Mouse (Mus musculus) ES-CJ7 (cell line): ENCODE results near the gene Ptpn6.
A peak's percentile ranks its signal among the peaks of the same experiment; 100 is the strongest.
"Not testable (repeated sequence)": the region's sequence is repeated elsewhere in the genome, so short reads cannot be mapped to it uniquely, and the experiment has no call there.

Experiments used
- DNase-seq: peaks from one replicate; pipeline ENCODE4 v3.0.0; 2011; ENCODE audit warnings: low read depth, low spot score

The Ptpn6 gene

DNA sequence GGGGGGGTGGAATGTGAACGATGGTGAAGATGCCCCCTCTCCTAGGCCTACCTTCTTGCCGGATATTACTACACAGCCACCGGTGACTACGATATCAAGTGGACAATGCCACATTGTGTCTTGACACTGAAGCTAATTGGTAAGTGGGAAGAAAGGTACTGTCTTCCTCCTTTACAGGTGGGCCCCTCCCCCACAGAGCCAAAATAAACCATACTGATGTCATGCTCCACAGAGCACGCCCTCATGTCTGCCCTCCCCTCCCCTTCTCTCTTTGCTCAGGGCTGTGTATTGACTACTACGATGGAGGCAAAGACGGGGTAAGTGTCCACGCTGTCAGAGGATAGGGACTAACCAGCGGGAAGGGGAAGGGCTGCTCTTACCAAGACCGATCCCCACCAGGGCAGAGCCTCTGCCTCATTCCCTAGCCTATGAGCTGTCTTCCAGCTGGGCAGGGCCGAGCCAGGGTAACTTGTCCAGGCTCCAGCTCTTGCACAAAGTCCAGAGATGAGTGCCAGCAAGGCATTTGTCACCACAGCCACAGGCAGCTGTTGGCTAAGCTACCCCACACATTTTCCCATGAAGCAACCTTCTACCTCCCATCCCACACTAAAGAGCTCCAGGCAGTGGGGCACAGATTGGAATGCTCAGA, 38.4 kb downstream of the Ptpn6 start:
- DNase-seq = no peak

DNA sequence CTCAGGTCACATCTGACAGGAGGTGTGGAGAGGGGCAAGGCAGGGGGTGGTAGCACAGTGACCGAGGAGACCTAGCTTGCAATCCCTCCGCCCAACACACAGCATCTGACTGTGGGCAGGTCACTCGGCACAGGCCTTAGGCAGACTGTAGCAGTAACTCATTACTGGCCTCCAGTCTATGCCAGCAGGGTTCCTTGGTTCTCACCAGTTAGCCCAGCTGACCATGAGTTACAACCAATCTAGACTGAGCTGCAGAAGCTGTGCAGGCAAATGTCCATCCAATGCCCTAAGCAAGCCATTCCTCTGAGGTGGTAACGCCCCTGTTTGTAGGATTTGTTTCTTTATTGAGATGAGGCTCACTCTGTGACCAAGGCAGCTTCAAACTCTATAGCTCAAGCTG, 39.1 kb downstream of the Ptpn6 start:
- DNase-seq = no peak

DNA sequence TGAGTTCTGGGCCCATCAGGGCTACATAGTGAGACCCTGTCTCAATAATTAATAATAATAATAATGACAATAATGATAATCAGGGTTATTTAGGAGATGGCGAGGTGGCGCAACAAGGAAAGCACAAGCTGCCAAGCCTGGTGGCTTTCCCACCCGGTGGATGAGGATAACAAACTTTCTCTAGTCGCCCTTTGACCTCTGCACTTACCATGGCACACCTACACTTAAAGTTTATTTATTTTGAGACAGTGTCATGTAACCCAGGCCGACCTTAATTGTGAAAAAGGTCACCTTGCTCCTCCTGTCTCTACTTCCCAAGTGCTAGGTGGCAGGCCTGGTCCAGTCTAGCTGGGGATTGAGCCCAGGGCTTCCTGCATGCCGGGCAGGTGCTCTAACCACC, 39.8 kb downstream of the Ptpn6 start:
- no peak for DNase-seq

DNA sequence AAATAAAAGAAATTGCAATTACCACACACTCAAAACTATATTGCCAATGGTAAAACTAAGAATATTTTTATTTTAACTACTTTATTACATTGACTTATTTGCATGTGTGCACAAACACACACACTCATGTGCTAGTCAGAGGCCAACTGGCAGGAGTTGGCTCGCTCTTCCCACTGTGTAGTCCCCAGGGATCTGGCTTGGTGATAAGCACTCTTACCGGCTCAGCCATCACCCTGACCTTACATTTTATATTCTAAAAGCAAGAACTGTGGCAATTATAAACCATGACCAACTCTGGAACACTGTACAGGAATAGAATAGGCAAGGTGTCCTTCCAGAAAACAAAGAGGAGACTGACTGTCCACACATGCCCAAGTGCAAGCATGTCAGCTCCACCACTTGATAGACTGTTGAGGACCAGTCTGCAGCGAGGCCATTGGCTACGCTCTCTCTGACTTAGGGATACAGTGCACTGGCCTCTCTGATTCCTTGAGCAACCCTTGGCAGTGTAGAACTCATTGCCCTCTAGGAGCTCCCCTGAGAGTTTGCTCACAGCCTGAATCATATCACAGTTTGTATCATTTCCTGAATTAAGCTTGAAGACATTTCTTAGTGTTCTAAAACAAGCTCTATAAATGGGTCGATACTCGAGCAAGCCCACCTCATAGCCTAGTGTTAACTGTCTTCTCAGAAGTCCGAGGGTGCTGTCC, 41.9 kb downstream of the Ptpn6 start:
- no peak for DNase-seq

DNA sequence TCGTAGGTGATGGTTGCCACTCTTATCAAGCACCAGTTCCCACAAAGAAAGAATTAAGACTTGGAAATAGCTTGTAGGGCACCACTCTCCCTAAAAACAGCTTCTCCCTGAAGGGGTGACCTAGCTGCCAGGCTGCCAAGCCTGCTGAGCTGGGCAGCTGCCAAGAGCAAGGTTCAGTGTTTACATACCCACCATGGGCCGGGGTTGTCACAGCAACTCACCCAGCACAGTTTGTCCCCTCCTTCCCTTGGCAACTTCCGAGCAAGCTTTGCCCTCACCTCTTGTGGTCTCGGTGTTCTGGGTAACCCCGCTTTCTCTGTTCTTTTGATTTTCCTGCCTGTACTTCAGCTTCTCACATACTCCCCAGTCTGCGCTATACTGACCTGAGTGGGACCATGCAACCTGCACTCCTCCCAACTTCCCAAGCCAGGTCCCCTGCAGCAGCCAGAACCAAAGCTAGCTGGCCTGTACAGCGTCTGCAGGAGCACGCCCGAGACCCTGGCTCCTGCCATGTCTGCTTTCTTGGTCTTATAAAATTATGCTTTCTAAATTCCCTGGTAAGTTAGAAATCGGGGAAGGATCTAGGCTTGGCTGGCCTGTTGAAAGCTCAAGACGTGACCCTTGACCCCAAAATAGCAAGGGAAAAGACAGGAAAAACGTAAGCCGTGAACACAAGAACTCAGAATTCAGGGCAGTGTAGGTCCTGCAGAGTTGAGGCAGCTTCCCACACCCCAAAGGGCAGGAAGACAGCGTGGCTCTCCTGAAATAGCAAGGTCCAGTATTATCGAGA, 44.2 kb downstream of the Ptpn6 start:
- no peak for DNase-seq

DNA sequence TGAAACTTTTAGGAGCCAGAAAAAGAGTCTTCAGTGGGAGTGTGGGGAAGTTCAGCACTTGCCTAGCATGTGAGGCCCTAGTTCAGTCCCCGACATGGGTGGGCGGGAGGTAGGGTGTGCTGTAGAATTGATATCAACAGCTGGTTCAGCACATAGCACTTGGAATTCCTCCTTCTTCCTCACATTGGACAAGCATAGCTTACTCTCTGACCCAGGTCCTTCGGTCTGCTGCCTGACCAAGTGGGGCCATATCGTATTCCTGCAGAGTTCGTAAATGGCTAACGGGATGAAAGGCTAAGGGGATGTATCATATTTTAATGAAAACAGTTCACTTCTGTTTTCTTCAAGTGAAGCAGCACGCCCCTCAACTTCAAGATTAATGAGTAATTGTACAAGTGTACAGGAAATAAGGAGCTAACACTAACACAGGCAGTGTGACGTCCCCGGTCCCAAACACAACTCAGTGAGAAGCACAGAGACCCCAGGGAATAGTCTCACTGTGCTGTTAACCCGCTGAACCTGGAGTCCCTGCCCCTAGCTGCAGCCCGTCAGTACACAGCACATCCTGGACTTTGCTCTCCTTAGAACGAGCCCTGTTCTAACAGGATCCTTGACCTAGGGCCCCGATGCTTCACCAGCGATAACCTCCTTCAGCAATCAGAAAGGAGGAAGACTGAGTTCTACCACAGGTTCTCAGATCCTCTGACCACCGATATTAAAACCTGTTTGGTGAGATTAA, 45.1 kb downstream of the Ptpn6 start:
- DNase-seq = no peak

DNA sequence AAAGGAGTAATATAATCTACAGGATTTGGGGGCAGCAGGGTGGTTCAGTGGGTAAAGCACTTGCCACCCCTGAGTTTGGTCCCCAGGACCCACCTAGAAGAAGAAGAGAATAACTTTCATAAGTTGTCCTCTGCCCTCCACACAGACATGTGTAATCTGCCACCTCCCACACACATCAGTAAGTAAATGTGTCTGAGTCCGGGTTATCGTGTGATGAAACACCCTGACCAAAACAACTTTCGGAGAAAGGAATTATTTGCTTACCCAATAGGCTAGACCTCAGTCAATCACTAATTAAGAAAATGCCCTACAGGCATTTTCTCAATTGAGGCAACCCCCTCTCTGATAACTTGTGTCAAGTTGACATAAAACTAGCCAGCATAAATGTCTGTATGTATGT, 48.0 kb downstream of the Ptpn6 start:
- DNase-seq = no peak

DNA sequence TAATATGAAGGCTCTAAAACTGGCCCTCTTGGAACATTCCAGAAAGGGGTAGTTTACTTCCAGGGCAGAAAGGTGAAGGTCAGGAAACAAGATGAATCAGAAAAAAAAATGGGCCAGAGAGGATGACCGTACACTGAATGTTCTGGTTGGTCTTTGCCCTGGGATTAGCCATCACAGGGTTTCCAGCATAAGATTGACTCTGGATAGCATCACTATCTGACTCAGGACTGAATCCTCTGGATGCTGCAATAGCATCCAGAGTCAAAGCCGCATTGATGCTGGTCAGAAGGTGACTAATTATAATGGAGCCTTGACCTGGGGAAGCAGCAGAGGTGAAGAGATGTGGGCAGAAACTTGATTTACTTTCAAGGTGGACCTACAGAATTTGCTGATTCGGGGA, 49.5 kb downstream of the Ptpn6 start:
- no peak for DNase-seq

DNA sequence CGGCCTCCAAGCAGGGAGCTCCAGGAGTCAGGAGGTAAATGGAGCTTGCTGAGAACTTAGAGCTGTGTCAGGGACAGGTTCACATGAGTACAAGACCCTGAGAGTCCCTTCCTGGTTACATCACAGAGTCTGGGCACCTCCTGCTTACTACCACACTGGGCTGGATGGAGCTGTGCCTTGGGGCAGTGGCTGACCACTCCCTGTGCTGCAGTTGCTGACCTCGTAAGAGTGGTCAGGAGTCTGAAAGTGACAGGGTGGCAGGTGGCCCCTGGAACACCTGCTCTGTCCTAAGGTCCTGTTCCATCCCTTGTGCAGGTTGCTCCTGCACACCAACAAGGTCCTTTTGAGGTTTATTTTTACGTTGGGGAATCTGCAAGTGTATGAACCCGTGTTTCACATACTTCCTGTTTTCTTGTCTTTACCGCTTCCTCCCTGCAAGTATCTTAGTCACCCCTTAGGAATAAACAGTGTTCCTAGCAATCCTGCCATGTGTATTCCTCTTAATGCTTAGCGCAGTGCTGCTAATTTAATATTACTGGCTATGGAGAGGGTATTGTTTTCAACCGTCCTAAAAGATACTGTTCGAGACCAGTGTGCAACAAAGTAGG, 50.3 kb downstream of the Ptpn6 start:
- DNase-seq = no peak

DNA sequence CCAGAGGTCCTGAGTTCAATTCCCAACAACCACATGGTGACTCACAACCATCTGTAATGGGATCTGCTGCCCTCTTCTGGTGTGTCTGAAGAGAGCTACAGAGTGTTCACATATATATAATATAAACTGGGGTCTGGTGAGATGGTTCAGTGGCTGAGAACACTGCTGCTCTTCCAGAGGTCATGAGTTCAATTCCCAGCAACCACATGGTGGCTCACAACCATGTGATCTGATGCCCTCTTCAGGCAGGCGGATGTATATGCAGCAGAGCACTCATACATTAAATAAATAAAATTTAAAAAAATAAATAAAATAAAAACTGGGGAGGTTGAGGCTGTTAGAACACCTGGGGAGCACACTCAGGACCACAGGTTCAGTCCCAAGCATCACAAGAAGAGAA, 51.9 kb downstream of the Ptpn6 start:
- DNase-seq = not testable (repeated sequence)

DNA sequence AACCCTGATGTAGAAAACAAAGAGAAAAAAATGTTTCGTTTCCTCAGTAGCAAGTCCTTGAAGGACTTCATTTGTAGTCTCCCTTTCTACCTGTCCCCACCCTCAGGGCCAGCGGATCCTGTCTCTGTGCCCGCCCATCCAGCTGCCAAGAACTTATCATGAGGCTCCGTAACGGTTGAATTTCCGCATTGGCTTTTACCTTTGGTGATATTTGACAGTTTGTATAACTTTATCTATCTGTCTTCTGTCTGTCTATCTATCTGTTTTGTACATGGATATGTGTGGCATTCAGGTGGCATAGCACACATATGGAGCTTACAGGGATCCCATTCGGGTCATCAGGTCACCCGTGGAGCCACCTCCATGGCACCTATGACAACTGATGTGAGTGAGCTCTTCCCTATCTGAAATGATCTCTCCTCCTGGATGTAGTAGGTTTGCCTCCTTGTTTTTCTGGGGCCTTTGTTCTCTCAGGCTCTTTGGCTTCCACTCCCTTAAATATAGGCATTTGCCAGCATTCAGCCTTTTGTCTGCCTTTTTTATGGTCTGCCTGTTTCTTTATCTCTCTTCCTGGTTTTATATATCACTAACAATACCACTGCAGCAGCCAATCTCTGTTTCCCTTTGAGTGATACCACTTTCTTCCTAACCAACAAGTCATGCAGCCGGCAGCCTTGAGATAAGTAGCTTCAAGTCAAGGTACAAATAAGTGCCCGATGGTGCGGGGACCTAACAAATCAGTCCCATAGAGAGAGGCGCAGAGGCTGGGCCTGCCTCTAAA, 52.7 kb downstream of the Ptpn6 start:
- DNase-seq = no peak

DNA sequence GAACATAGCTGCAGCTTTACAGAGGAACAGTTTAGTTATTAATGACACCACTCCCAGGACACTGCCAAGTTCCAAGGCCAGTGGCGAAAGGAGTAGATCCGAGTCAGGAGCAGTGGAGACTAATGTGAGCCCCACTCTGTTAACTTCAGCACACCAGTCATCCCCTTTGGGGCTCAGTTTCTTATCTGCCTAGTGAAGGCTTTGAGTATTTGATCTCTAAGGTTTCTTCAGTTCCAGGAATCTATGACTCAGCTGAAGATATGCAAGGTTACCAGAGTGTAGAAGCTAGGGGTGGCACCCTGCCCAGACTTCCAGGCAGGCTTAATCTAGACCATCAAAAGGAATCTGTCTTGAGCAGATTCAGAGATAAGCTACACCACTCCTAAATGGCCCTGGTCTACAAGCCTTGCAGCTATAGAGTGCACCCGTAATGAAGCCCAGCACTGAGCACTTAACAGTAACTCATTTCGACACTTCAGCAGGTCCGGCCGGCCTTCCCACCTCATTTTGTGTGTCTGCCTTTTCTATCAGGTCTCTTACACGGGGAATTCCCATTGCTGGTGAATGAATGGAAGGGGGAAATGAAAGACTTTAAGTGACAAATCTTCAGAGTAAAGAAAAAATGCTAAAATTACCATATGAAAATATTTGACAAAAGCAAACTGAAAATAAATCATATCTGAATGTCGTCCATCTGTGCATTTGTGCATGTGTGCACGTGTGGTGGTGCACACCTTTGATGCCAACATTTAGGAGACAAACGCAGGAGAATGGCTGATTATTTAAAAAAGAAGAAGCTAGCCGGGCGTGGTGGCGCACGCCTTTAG, 54.7 kb downstream of the Ptpn6 start:
- DNase-seq = no peak

DNA sequence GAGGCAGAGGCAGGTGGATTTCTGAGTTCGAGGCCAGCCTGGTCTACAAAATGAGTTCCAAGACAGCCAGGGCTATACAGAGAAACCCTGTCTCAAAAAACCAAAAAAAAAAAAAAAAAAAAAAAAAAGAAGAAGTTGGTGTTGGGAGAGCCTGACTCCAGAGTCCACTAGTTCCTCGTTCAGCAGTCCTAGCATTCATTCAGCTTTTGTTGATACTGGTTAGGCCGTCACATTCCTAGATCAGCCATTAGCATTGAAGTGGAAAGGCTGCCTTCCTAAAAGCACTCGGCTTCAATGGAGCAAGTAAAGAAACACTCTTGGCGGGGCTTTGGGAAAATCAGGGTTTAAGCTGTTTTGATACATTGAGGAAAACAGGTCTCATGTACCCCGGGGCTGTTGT, 56.2 kb downstream of the Ptpn6 start:
- not testable (repeated sequence) for DNase-seq

DNA sequence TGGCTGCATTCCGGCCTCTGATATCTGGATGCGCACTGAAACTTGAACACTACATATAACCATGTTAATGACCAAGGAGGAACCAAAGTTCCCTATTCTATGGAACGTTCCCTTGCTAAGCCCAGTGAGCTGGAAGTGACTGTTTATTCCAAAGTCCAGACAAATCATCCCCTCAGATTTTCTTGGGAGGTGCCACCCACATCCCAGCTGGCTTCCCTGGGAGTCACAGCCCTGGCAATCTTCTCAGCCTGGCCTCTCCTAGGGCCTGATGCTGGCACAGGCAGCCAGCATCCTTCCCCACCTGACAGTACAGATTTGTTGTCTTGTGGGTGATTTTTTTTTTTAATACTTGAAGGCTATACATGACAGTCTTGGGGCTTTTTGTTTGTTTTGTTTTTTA, 59.0 kb downstream of the Ptpn6 start:
- DNase-seq = no peak

DNA sequence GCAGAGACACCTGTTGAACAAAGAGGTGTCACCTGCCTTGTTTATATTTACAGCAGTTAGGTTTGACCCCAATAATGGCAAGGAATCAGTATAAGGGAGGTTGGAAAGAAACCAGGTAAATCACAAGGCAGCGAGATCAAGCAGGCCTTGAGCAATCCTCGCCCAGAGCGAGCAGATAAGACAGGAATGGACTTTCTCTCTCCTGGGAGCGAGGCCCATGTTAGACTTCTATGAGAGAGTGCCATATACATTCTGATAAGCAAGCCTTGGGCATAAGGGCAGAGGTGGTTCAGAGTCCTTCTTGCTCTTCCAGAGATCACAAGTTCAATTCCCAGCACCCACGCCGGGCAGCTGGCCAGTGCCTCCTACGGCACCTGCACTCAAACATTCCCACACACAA, 59.7 kb downstream of the Ptpn6 start:
- DNase-seq = no peak

DNA sequence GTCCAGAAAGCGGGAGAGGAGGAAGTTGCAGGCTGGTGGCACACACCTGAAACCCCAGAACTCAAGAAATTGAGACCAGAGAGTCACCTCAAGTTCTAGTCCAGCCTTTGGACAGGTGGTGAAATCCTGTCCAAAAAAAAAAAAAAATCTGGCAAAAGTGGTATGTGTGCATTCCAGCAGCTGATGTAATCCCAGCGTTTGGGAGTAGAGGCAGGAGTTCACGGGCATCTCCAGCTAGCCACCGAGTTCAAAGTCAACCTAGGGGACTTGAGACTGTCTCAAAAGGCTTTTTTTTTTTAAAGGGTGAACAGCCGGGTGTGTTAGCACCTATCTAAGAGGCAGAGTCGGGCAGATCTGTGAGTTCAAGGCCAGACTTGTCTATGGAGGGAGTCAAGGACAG, 62.3 kb downstream of the Ptpn6 start:
- DNase-seq = no peak

DNA sequence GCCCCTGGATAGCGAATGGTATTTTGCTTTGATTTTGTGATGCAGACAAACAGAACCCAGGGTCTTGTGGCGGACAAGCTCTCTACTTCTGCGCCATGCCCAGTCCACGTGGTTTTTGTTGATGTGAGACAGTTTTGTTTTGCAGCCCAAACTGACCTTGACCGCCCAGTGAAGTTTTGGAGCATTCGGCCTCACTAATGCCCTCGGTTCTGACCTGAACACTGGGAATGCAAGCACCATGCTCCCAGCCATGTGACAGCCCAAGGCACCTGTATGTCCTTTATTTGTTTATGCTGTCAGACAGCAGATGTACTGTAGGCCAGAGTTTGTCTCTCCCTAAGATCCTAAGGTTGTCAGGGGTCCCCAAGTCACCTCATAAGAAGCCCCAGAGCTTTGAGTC, 63.9 kb downstream of the Ptpn6 start:
- DNase-seq = no peak

DNA sequence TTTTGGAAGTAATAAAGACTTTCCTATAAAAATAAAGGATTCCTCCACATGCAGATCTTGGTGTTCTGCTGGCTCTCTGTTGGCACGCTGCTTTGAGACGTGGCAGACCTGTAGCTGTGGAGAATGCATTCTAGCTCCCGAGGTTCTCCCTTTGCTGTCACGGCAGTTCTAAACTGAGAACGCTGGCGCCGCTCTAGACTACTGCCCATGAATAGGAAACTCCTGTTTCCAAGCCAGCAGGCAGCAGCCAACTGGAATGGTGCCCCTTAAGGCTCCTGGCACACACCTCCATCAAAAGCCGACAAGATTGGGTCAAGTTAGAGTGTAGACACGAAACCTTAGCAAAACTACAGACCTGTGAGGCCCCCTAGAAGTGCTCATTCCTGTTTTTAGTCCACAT, 64.9 kb downstream of the Ptpn6 start:
- no peak for DNase-seq

DNA sequence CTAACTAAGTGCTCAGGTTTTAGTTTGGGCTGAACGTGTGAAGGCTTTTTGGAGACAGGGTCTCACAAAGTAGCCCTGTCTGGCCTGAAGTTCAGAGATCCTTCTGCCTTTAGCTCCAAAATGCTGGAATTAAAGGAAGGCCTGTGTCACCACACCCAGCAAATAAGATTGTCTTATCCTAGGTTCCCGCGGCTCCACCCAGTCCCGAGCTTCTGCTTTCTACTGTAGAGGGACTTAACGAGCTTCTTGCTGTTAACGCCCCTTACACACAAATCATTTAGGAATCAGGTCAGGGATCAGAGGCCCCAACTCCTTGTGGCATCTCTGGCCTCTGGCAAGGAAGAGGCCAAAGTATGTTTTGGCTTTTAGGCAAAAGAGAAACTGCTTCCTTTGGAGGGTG, 66.4 kb downstream of the Ptpn6 start:
- DNase-seq = peak; percentile 26
